In genomic region chr5:147291764-147292505, GRCm38 (mm10) we compare ENCODE assay signal across 17 mouse cellular contexts. TPM values are rescaled to one million over a fixed set of nuclear protein-coding genes. Genes with fewer than 3 reads are reported as not detected.
DNase-seq lines count a peak whose midpoint lies in the region; ATAC-seq and TF ChIP-seq lines count a peak whose summit lies in the region.
"Had no signal": no experiment of that assay in that cellular context is flagged by ENCODE, and none has a peak within 500 bp of the region (broad histone marks: within the 10 kb centered on the region; RNA-seq: fewer than 3 reads in every experiment).

No protein-coding gene starts in this region.

- H3K36me3 ChIP-seq in midbrain, embryonic 11.5 days (ENCODE audit: control insufficient read depth, insufficient read depth, low read length), result no peaks in the 10 kb centered on the region
- H3K36me3 ChIP-seq in midbrain, postnatal 0 days (ENCODE audit: insufficient read depth, low read length), result no peaks in the 10 kb centered on the region
- no peaks in the 10 kb centered on the region for H3K36me3 ChIP-seq in embryonic facial prominence, embryonic 10.5 days (replicated peaks)
- H3K36me3 ChIP-seq in liver, embryonic 14.5 days (replicated peaks; ENCODE audit: control insufficient read depth, insufficient read depth, low read depth), result no peaks in the 10 kb centered on the region
- H3K36me3 ChIP-seq: G1E; limb, embryonic 15.5 days had no signal

- ATAC-seq in midbrain, embryonic 11.5 days (ENCODE audit: low FRiP score), result no peak
- ATAC-seq in midbrain, postnatal 0 days (ENCODE audit: low FRiP score), result no peak
- ATAC-seq in liver, embryonic 14.5 days (ENCODE audit: insufficient read depth), result no peak
- no peak for ATAC-seq in frontal cortex, adult (ENCODE audit: low TSS enrichment)
- ATAC-seq: hindbrain, postnatal 0 days had no signal

- H3K27ac ChIP-seq in midbrain, embryonic 11.5 days (ENCODE audit: low read depth, low read length), result no peak overlapping the region
- no peak overlapping the region for H3K27ac ChIP-seq in midbrain, postnatal 0 days (ENCODE audit: low read depth, low read length)
- no peak overlapping the region for H3K27ac ChIP-seq in embryonic facial prominence, embryonic 10.5 days (replicated peaks)
- no peak overlapping the region for H3K27ac ChIP-seq in liver, embryonic 14.5 days
- H3K27ac ChIP-seq: hindbrain, postnatal 0 days; limb, embryonic 15.5 days had no signal

- H3K4me2 ChIP-seq in midbrain, embryonic 11.5 days, result no peak overlapping the region
- no peak overlapping the region for H3K4me2 ChIP-seq in midbrain, postnatal 0 days (ENCODE audit: low read depth, low read length, poor library complexity, severe bottlenecking)
- H3K4me2 ChIP-seq in liver, embryonic 14.5 days (ENCODE audit: low read depth), result peak overlapping the region; percentile 1; the same call in 1 of the 2 replicates
- H3K4me2 ChIP-seq: limb, embryonic 15.5 days had no signal

- 42% methylated on average over 16 of the region's 16 CpGs for WGBS in midbrain, embryonic 11.5 days
- 34% methylated on average over 16 of the region's 16 CpGs for WGBS in midbrain, postnatal 0 days
- 33% methylated on average over 16 of the region's 16 CpGs for WGBS in embryonic facial prominence, embryonic 10.5 days
- 7% methylated on average over 16 of the region's 16 CpGs for WGBS in liver, embryonic 14.5 days (ENCODE audit: insufficient replicate concordance)

- no peak overlapping the region for H3K9ac ChIP-seq in midbrain, embryonic 11.5 days (ENCODE audit: low read length)
- H3K9ac ChIP-seq in midbrain, postnatal 0 days (replicated peaks; ENCODE audit: low read length, poor library complexity, severe bottlenecking), result no peak overlapping the region
- H3K9ac ChIP-seq in liver, embryonic 14.5 days (replicated peaks), result no peak overlapping the region
- H3K9ac ChIP-seq: limb, embryonic 15.5 days had no signal

- peaks cover 48% of the 10 kb centered on the region for H3K27me3 ChIP-seq in midbrain, embryonic 11.5 days (ENCODE audit: control insufficient read depth, insufficient read depth, low read length)
- H3K27me3 ChIP-seq in midbrain, postnatal 0 days (ENCODE audit: insufficient read depth, low read length), result peaks cover 43% of the 10 kb centered on the region
- peaks cover 82% of the 10 kb centered on the region for H3K27me3 ChIP-seq in embryonic facial prominence, embryonic 10.5 days (replicated peaks; ENCODE audit: low read depth, poor library complexity, severe bottlenecking)
- peaks cover 7% of the 10 kb centered on the region for H3K27me3 ChIP-seq in liver, embryonic 14.5 days (ENCODE audit: control insufficient read depth, insufficient read depth, low read length)

- TF ChIP-seq CTCF in midbrain, postnatal 0 days (IDR thresholded peaks at IDR 0.05), result no peak
- no peak for TF ChIP-seq CTCF in liver, embryonic 14.5 days (IDR thresholded peaks at IDR 0.05; ENCODE audit: low read depth)

- no peak overlapping the region for H3K4me3 ChIP-seq in midbrain, embryonic 11.5 days (ENCODE audit: low read depth, low read length)
- no peak overlapping the region for H3K4me3 ChIP-seq in midbrain, postnatal 0 days (ENCODE audit: low read depth, low read length)
- H3K4me3 ChIP-seq in embryonic facial prominence, embryonic 10.5 days, result no peak overlapping the region
- H3K4me3 ChIP-seq in liver, embryonic 14.5 days (ENCODE audit: insufficient read depth in 1 of 2, low read depth in 2 of 2, low read length in 2 of 2), result no peak overlapping the region
- H3K4me3 ChIP-seq: limb, embryonic 15.5 days had no signal

- TF ChIP-seq EP300 in liver, embryonic 14.5 days (IDR thresholded peaks at IDR 0.05; ENCODE audit: low read depth), result no peak

- DNase-seq in midbrain, embryonic 11.5 days (ENCODE audit: low spot score, missing footprints), result peak; percentile 83
- no peak for DNase-seq in midbrain, postnatal 0 days (ENCODE audit: low spot score)
- peak; percentile 8 for DNase-seq in embryonic facial prominence, embryonic 10.5 days (ENCODE audit: low spot score)
- DNase-seq in liver, embryonic 14.5 days (ENCODE audit: low read depth in 3 of 3, low spot score in 3 of 3), result no peak
- DNase-seq in lung, postnatal 36 days, result no peak
- DNase-seq in natural killer cell, adult 2 months (ENCODE audit: low spot score in 2 of 2), result no peak
- DNase-seq: cerebellum, adult 2 months; kidney, postnatal 25 days; layer of hippocampus, postnatal 36 days had no signal

- H3K4me1 ChIP-seq in midbrain, embryonic 11.5 days (ENCODE audit: control insufficient read depth, insufficient read depth, low read length), result no peaks in the 10 kb centered on the region
- H3K4me1 ChIP-seq in midbrain, postnatal 0 days (ENCODE audit: insufficient read depth, low read length), result no peaks in the 10 kb centered on the region
- H3K4me1 ChIP-seq in embryonic facial prominence, embryonic 10.5 days, result peaks cover 9% of the 10 kb centered on the region; the same call in 1 of the 2 replicates
- H3K4me1 ChIP-seq in liver, embryonic 14.5 days (replicated peaks; ENCODE audit: control insufficient read depth in 2 of 2, insufficient read depth in 2 of 2, low read length in 1 of 2), result peaks cover 0 to 6% of the 10 kb centered on the region in 2 experiments; a peak in 1 of 4 replicates

- H3K9me3 ChIP-seq in midbrain, embryonic 11.5 days (ENCODE audit: control insufficient read depth, low read length), result no peaks in the 10 kb centered on the region
- no peaks in the 10 kb centered on the region for H3K9me3 ChIP-seq in midbrain, postnatal 0 days (ENCODE audit: low read length)
- H3K9me3 ChIP-seq in embryonic facial prominence, embryonic 10.5 days, result no peaks in the 10 kb centered on the region
- no peaks in the 10 kb centered on the region for H3K9me3 ChIP-seq in liver, embryonic 14.5 days (ENCODE audit: control insufficient read depth, low read length)
- H3K9me3 ChIP-seq: G1E; limb, embryonic 15.5 days had no signal

RNA-seq across cellular contexts. Expression of gene Cdx2, which starts 15.1 kb away (rescaled TPM):
- polyA plus RNA-seq in midbrain, embryonic 11.5 days (2014; fragmentation: Nextera tagmentation; extraction: Ambion mirVana), result not detected in 2 replicates
- not detected in 2 replicates for total RNA-seq in midbrain, postnatal 0 days (2014; rRNA removed)
- polyA plus RNA-seq in midbrain, postnatal 0 days (2015; fragmentation: Nextera tagmentation; extraction: Ambion mirVana), result not detected in 2 replicates
- not detected in 2 replicates for polyA plus RNA-seq in embryonic facial prominence, embryonic 10.5 days (2016; fragmentation: Nextera tagmentation; extraction: Ambion mirVana)
- 0.09 TPM in 1 of 2 replicates, not detected in the other for polyA plus RNA-seq in liver, embryonic 14.5 days (2012; rRNA removed)
- polyA plus RNA-seq in liver, embryonic 14.5 days (2014; fragmentation: Nextera tagmentation; extraction: Ambion mirVana), result not detected in 2 replicates
- total RNA-seq: G1E; gastrocnemius, adult 18-20 months; hindbrain, postnatal 0 days; layer of hippocampus, postnatal 36 days; monocyte, adult 5-6 weeks had no signal
- polyA plus RNA-seq: cerebellum, adult 2 months; G1E; hindbrain, postnatal 0 days; limb, embryonic 15.5 days; testis, adult 2 months had no signal

RNA-seq across cellular contexts. Expression of gene Pdx1, which starts 22.2 kb away (rescaled TPM):
- polyA plus RNA-seq in midbrain, embryonic 11.5 days (2014; fragmentation: Nextera tagmentation; extraction: Ambion mirVana), result not detected in 2 replicates
- not detected in 2 replicates for total RNA-seq in midbrain, postnatal 0 days (2014; rRNA removed)
- polyA plus RNA-seq in midbrain, postnatal 0 days (2015; fragmentation: Nextera tagmentation; extraction: Ambion mirVana), result not detected in 2 replicates
- not detected in 2 replicates for polyA plus RNA-seq in embryonic facial prominence, embryonic 10.5 days (2016; fragmentation: Nextera tagmentation; extraction: Ambion mirVana)
- 0.02 and 0.03 TPM in 2 replicates for polyA plus RNA-seq in liver, embryonic 14.5 days (2012; rRNA removed)
- not detected in 2 replicates for polyA plus RNA-seq in liver, embryonic 14.5 days (2014; fragmentation: Nextera tagmentation; extraction: Ambion mirVana)
- total RNA-seq: G1E; gastrocnemius, adult 18-20 months; hindbrain, postnatal 0 days; layer of hippocampus, postnatal 36 days; monocyte, adult 5-6 weeks had no signal
- polyA plus RNA-seq: cerebellum, adult 2 months; G1E; heart, embryonic 16.5 days; hindbrain, postnatal 0 days; limb, embryonic 15.5 days; testis, adult 2 months had no signal

RNA-seq across cellular contexts. Expression of gene Urad, which starts 30.3 kb away (rescaled TPM):
- polyA plus RNA-seq in midbrain, embryonic 11.5 days (2014; fragmentation: Nextera tagmentation; extraction: Ambion mirVana), result not detected in 2 replicates
- not detected in 2 replicates for total RNA-seq in midbrain, postnatal 0 days (2014; rRNA removed)
- polyA plus RNA-seq in midbrain, postnatal 0 days (2015; fragmentation: Nextera tagmentation; extraction: Ambion mirVana), result not detected in 2 replicates
- polyA plus RNA-seq in embryonic facial prominence, embryonic 10.5 days (2016; fragmentation: Nextera tagmentation; extraction: Ambion mirVana), result not detected in 2 replicates
- 1.0 and 1.1 TPM in 2 replicates for polyA plus RNA-seq in liver, embryonic 14.5 days (2012; rRNA removed)
- polyA plus RNA-seq in liver, embryonic 14.5 days (2014; fragmentation: Nextera tagmentation; extraction: Ambion mirVana), result 0.30 and 0.57 TPM in 2 replicates
- total RNA-seq: G1E; gastrocnemius, adult 18-20 months; hindbrain, postnatal 0 days; layer of hippocampus, postnatal 36 days; monocyte, adult 5-6 weeks had no signal
- polyA plus RNA-seq: cerebellum, adult 2 months; G1E; heart, embryonic 16.5 days; hindbrain, postnatal 0 days; limb, embryonic 15.5 days; testis, adult 2 months had no signal

Comparison
In these comparisons a context has a peak if more than half of its experiments do, and no peak if none do; other contexts are left out.
1. DNase-seq: peak in midbrain, embryonic 11.5 days (single experiment) and embryonic facial prominence, embryonic 10.5 days (single experiment); none in midbrain, postnatal 0 days (single experiment), liver, embryonic 14.5 days (0 of 3), lung, postnatal 36 days (single experiment) and natural killer cell, adult 2 months (0 of 2).